Mouse (Mus musculus) heart, adult 18-20 months (tissue): ENCODE results near the gene Celf2. TPM values are rescaled to one million over a fixed set of nuclear protein-coding genes. Genes with fewer than 3 reads are reported as not detected.

Source experiments
- DNase-seq, 2 experiments: peaks; one replicate each; pipeline ENCODE4 v3.0.0; 2021 to 2022; ENCODE audit warnings: mixed read lengths in 1 of 2
- total RNA-seq, 2 experiments: library from RNA; stranded (reverse); gene quantifications; 2 replicates each; pipeline ENCODE4 v1.2.3; 2021

The Celf2 gene
- total RNA-seq, 2 experiments from 2014 or later = 53.5 to 65.7 TPM

DNA sequence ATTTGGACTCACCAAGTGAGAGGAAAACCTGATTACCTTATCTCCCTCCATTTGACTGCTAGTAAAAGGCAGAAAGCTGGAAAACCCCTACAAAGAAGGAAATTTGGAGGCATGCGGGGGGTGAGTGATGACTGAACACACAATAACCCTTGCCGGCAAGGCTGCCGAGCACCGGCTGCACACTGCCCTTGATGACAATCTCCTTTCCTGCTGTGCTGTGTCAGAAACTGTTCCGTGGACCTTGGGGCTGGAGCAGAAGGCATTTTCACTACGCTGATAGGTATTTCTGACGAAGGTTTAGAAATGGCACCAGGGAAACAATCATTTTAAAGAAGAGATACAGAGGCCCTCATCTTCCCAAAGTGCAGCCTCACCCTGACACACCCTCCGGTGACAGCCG lies 779.4 kb downstream of the Celf2 start:
- DNase-seq = no peak

DNA sequence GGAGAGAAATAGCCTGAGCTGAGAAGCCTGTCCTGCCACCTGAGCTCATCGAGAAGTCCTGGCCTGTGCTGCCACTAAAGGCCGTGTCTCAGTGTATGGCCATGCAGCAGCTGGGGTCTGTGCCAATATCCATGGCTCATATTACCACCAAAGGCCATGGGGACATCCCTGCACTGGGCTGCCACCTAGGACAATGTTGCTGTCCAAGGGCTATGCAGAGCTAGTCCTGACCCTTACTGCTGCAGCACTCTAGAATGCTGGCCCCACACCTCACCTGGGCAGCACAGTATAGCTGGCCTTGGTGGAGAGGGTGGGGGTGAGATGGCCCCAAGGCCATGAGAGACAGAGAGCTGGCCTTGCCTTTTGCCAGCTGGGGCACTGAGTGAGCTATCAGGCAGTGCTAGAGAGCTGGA lies 780.5 kb downstream of the Celf2 start:
- DNase-seq = no peak

DNA sequence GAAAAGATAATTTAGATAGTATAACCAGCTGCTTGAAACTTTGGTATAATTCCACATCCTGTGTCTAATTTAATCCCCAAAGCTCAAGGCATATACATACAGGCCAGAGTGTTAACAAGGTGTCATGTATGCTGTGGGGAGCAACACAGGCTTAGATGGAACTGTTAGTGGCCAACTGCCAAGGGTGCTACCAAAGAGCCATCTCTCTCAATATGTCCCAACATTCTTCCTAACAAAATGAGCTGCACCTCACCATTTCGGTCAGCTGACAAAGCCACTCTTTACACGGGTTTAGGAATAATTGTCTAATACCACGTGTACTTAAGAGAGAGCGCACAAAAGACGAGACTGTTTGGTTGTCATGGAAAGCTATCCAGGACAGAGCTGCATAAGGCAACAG lies 782.0 kb downstream of the Celf2 start:
- no peak for DNase-seq

DNA sequence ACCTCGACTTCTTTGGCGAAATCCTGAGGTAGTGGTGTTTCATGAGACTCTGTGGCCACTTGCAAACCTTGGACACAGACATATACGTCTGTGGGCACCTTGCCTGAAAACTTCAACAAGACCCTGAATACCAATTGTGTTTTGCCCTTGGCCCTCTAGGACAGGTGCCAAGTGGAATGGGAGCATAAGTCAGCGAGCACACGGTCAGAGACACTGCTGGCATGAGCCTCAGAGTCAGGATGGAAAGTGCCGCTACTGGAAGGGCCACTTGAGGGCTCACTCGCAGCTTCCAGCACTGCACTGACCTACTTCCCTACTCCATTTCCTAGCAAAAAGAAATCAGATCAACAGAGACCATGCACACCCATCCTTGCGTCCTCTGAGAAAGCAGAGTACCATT lies 783.3 kb downstream of the Celf2 start:
- DNase-seq = peak in 1 of 2 experiments; percentile 41

DNA sequence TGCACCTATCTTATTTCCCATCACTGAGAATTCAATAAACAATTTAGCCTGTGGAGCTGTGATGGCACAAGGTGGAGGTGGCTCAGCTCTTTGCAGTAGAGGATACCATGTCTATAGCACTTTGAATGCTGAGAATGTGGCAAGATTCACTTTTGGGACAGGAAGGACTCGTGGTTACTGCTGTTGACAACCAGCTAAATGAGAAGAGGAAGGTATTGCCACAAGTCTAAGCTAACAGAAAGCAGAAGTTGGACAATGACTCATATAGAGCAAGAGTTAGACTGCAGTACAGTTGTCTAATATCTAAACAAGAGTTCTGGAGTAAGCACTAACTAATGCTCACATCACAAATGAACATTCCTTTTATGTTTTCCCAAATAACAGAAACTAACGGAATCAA lies 785.8 kb downstream of the Celf2 start:
- DNase-seq = peak in 1 of 2 experiments; percentile 48

DNA sequence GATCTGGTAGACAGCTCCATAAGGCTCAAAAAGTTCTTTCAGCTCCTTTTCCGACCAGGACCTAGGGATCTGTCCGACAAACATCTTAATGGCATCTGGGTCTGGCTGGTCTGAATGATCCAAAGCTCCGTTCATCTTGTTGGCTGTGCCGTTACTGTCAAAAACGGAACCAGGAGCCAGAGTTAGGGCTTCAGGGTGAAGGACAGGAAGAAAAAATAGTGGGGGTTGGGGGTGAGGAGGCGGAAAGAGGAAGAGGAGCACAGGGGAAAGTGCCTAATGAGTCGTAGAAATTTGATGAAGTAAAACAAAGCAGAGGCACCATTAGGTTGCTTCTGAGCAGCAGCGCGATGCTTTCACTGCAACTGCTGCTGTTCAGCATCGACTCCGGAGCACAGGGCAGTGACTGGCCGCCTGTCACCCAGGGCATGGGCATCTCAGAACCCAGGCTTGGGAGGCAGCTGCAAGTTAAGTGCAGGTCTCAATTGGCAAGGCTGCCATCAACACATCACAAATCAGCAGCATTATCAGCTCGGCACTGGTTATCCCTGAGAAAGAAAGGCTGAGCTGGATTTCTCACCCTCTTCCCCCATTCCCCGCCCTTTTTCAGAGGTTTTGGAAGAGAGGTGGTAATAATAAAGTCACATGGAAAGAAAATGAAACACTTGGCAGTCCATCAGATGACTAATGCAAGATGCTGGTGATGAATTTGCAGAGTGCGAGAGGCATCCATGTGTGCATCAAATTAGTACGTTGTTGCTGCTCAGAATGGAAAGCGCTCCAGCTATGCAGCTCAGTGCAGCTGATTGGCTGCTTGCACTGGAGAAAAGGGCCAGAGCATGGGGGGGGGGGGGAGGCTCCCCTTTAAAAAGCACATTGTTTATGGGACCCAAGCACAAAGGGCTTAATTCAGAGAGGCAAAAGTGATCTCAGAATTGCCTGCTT lies 787.6 kb downstream of the Celf2 start:
- peak; percentile 60 to 61 for DNase-seq

DNA sequence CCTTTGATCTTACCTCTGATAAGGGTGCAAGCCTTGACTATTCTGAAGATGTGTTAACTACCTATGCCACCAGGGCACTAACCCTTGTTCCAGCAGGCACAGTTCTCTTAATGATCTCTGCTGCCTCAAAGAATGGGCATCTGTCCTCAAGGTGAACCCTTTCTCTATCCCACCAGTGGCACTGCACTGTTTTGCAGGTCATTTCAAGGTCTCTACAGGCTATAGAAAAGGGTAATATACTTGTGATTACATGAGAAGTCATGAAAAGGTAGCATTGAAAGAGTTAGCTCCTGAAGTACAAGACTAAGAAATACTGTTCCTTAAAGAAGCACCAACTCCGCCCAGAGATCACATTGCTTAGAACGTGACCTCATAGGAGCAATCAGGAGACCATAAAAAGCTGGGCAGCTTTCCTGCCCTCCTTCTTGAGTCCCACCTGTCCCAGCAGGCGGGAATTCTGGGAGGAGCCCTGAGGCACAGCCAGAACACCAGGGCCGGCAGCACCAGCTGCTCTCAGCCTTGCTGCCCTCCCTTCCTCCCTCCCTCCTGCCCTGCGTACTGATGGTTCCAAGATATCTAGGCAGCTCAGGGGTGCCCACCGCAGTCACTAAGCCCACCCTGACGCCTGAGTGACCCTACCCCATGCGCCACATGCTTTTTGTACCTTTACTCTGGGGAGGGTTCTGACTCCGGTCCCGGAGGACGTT lies 788.5 kb downstream of the Celf2 start:
- DNase-seq = peak in 1 of 2 experiments; percentile 57

DNA sequence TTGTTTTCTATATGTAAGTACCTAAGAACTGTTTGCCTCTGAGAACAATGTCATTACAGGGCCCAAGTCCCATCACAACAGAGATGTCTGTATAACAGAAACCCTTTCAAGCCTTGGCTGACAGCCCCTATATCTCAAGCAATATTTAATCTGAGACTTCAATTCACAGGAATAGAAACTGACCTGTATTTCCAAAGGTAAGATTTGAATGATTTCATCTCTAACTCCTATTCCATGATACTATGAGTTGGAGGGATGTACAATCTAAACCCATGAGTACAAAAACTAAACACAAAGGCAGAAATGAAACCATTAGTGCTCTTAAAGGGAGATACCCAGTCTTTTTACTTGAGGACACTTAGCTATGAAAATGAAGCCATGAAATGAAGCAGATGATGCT lies 790.5 kb downstream of the Celf2 start:
- DNase-seq = no peak

DNA sequence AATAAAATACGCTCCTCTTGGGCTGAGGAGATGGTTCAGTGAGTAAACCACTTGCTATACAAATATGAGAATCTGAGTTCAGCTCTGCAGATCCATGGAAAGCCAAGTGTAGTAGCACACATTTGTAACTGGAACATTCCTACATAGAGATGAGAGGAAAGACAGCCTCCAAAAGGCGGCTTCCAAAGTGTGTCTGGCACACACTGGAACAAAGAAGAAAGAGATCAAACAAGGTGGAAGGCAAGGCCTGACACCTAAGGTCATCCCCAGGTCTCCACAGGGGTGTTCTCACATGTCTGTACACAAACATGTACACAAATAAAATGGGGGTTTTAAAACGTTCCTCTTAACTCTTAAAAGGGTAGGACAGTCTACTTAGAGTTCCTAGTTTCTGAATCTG lies 791.4 kb downstream of the Celf2 start:
- no peak for DNase-seq

DNA sequence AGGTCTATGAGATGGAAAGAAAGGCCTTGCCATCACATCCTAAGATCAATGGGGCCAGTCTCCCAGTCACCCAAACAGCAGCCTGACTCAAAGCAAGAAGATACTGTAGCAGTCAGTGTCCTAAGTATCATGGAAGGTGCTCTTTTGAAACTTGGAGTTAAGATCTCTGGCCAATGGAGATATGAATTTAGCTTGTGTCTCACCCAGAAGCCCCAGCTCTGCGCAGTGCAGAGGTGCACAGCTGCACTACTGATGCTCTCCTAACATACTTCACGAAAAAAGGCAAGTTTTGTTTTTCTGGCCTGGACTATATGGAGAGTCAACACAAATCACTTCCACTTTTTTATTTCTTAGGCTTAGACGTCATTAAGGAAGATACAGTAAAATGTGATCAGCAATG lies 793.8 kb downstream of the Celf2 start:
- no peak for DNase-seq

DNA sequence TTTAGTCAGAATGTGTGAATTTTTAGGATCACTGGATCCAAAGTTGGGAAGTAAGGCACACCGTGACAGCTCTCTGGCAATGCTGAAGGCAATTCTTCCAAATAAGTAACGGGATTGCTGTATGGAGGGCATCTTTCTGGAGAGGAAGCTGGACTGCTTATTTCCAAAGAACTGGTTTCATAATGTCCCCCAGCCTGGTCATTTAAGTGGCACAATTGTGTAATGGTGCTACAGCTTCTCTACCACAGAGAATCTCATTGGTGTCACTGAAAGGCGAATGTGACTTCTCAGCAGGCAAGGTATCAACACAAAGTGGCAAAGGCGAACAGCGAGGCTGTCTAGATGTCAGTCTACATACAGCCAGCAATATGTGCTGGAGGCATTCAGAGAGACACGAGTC lies 795.8 kb downstream of the Celf2 start:
- DNase-seq = no peak

DNA sequence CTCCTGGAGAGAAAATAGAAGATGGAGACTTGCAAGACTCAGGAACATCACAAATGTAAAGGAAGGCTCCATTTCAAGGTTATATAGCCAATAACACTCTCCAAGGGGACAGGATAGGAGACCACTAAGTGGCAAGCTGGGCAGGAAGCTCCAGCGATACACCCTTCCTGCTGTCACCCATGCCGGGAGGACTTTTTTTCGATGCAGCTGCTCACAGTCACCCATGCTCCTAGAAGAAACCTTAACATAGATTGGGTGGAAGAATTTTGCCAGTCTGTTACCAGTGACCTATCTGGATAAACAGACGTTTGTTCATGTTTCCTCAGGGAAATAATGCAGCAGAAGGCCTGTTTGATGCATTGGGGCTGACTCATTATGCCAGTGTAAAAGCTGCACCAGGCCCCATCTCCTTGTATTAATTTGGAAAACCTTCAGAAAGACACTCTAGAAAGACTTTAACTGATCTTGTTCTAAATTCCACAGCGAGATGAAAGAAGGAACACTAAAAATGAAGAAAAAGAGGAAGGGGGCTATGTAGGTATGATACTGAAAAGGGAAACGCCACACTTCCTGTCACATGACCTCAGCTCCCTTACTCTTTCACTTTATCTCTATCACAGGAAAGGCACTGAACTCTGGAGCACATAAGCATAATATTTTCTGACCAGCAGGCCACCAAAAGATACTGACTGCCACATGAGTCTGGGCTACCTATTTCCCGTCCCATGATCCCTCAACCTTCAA lies 798.5 kb downstream of the Celf2 start:
- DNase-seq = no peak

DNA sequence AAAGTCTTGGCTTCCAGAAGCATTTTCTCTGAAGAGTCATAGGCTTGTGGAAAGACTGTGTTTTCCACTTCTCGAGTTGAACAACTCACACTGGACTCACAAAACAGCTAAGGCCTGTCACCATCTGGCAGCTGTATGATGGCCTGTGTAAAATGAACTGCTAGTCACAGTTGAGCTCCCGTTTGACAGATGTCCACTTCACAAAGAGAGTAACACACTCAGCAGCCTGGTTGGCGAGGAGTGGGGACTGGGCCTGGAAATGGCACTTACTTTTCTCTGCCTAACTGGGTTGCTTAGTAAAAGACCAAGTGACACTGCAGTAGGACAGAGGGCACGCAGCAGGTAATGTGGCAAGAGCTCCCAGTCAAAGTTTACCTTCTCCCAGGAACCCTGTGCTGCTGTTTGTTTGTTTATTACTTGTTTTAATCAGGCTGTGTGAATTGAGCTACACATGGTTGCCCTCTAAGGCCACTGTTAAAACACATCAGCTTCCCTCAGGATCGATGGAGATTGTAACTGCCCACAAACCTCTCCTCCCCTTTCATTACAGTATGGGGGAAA lies 801.3 kb downstream of the Celf2 start:
- no peak for DNase-seq

DNA sequence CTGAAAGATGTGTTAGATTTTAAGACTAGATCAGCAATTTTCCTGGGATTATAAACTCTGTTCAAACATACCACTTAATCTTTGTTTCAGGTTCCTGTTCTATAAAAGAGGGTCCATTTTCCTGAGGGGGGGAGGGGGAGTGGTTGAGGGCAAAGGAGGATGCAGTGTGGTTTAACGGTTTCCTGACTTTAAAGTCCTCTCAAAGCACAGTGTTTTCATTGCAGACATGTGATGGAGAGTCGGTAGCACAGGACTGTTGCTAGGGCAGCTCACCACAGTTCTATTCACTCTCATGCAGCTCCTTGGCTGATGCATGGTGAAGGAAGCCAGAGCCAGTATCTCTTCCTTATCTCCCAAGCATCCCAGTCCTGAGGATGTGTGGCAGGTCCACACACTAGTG lies 802.1 kb downstream of the Celf2 start:
- peak in 1 of 2 experiments; percentile 29 for DNase-seq

DNA sequence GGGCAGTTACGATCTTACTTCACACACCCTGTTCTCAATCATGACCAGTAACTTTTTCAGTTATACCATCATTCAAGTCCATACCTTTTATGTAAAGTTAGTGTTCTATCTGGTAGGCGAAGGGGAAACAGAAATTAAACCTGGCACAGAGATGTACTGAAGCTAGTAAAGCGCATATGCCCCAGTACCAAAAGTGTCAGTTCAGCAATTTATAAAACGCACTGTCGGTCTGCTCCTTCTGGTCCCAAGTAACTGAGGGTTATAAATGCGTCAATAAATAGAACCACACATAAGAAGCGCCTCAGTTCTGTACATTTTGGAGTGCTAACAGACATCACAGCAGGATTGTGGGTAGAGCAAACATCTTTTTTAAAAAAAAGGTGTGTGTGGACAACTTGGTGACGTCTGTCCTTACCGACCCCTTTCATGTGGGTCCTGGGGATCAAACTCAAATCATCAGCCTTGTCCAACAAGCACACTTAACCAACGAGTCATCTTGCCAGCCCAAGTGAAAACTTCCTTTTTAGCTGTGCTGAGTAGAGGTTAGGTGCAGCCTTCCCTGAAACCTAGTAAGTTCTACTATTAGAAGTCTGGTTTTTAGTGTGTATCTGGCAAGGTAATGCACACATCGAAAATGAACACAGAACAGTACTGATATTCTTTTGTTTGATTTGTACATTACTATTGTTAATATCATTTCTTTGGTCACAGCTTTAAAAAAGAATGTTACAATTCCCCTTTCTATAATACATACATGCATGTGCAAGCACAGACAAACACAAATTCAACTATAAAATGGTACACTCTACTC lies 803.2 kb downstream of the Celf2 start:
- DNase-seq = no peak

DNA sequence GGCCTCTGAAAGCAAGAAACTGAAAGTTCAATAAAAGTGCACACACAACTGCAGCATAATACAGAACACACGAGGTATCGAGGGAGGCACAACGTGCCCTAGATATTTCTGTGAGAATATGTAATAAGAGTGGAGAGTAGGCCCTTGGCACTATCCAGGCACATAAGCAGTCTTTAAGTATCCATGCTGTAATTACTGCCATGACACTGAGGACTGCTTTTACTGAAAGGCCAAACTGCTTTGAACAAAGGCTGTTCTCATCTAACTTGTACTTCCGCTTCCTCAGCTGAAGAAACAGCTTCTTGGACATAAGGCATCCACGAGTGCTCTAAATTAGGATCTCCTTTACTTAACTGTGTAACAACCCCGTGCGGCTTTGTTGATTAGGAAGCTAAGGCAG lies 803.9 kb downstream of the Celf2 start:
- peak in 1 of 2 experiments; percentile 18 for DNase-seq

DNA sequence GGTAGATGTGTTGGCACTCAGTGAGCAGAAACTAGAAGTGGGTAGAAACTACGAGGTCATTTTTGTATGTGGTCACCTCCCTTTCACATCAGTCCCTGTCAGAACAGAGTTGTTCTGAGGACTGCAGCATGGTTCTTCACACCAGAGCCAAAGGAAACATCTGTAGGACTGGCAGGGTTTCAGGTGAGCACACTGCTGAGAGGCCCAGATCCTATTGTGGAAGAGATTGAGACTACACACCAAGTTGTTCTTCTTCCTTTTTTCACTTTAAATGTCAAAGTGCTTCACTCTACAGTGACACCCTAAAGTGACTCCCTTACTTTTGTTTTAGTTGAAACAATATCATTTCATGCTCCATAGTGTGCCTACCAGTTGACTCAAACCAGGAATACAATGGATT lies 804.6 kb downstream of the Celf2 start:
- DNase-seq = peak in 1 of 2 experiments; percentile 30

DNA sequence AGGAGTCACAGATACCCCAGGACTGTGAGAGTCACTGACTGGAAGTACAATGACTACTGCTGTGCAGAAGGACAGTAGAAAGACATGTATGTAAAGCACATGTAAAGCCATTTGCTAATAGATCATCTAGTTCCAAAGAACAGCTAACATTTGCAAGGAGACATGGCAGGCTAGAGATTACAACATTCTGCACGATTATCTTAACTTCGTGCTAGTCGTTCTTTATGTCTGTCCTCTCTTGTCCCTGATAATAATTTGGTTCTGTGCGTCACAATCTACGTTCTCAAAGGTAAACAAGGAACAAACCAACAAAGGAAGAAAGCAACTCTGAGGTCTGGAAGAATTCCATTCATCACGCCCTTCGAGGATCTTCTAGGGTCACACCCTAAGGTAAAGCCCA lies 805.0 kb downstream of the Celf2 start:
- DNase-seq = no peak

DNA sequence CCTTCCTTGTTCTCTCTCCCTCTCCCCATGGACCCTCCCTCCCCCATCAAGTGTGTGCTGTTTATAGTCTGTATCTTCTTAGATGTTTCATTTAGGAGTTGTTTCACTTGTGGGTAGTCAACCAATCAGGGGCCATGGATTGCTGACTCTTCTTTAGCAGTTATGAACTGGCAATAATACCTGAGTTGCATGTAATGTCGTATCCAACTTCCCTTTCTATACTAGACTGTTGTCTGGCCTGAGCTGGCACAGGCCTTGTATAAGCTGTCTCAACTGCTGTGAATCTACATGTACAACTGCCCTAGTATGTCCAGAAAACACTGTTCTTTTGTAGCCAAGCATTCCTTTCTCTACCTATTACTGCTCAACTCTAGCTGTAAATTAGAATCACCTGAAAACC lies 813.0 kb downstream of the Celf2 start:
- no peak for DNase-seq

DNA sequence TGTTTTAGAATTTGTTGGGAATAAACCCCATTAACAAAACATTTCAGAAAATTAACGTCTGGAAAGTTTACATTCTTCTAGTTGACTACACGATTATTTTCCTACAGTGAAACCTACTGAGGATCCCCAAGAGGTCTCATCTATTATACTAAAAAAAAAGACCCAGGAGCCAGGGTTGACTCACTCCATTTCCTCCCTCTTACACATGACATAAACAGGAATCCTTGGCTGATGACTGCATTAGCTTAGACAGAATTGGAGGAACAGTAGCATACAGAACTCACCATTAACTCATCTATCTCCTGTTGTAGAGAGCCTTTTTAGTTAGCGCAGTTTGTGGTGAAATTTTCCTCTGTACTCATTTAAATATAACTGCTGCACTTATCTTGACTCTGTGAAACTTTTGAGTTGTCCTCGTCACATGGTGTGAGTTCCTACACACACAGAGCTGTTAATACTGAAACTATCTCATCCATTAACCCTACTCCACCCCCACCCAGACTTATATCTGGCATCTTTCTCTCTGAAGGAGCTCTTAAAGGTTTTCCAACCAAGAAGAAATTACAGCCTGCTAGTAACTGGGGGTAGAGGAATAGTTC lies 813.9 kb downstream of the Celf2 start:
- no peak for DNase-seq

DNA sequence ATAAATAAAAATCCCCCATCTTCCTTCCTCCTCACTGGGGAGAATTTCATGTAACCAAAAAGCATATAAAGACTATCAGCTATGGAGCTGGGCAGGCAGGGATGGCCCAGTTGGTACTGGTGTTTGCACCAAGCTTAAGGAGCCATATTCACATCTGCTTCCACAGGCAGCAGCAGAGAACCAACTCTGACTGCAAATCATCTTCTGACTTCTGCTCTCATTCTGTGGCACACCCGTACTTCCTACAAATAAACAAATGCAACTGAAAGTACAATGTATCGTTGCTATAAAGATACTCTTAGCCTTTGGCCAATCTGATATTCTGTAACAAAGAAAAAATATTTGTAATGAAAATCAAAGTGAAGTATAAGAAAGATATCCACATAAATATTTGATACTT lies 819.7 kb downstream of the Celf2 start:
- DNase-seq = no peak
